Comparison of ENCODE assay signal across 9 mouse cellular contexts in genomic region chr2:124612727-124613510, GRCm38 (mm10).
DNase-seq lines count a peak whose midpoint lies in the region; ATAC-seq and TF ChIP-seq lines count a peak whose summit lies in the region.
"Had no signal": no experiment of that assay in that cellular context is flagged by ENCODE, and none has a peak within 500 bp of the region (broad histone marks: within the 10 kb centered on the region; RNA-seq: fewer than 3 reads in every experiment).

No protein-coding gene starts in this region.

- 54% methylated on average over 10 of the region's 10 CpGs for WGBS in heart, embryonic 14.5 days
- 61% methylated on average over 10 of the region's 10 CpGs for WGBS in embryonic facial prominence, embryonic 15.5 days
- 48% methylated on average over 10 of the region's 10 CpGs for WGBS in intestine, embryonic 15.5 days
- WGBS in midbrain, postnatal 0 days: 37% methylated on average over 10 of the region's 10 CpGs

- no peak for DNase-seq in heart, adult 9 months (ENCODE audit: low spot score in 2 of 2)
- no peak for DNase-seq in midbrain, postnatal 0 days (ENCODE audit: low spot score)
- no peak for DNase-seq in left cerebral cortex, adult 9 months (ENCODE audit: low spot score in 2 of 2)
- DNase-seq in left cerebral cortex, postnatal 10 days (ENCODE audit: extremely low spot score in 1 of 2, low spot score in 2 of 2): no peak
- no peak for DNase-seq in thymus, postnatal 10 days (ENCODE audit: low spot score in 2 of 2)
- DNase-seq: thymus, adult 18-20 months had no signal

- no peak for TF ChIP-seq CTCF in midbrain, postnatal 0 days (IDR thresholded peaks at IDR 0.05)

- peak overlapping the region; percentile 48 to 90 for H3K4me3 ChIP-seq in heart, embryonic 14.5 days (ENCODE audit: control insufficient read depth in 1 of 2, insufficient read depth in 1 of 2, low read depth in 1 of 2, low read length in 2 of 2)
- peak overlapping the region; percentile 81 for H3K4me3 ChIP-seq in embryonic facial prominence, embryonic 15.5 days (replicated peaks)
- H3K4me3 ChIP-seq in intestine, embryonic 15.5 days (replicated peaks): peak overlapping the region; percentile 90
- H3K4me3 ChIP-seq in midbrain, postnatal 0 days (ENCODE audit: low read depth, low read length): peak overlapping the region; percentile 65

- intact Hi-C loops in left cerebral cortex, postnatal 10 days (cut with DNase I): loop anchor here (5.0 kb wide), 4 partner anchors 44 to 511 kb away; no protein-coding TSS in a partner anchor

- peak overlapping the region; percentile 52 to 98; a peak in 3 of 4 replicates for H3K27ac ChIP-seq in heart, embryonic 14.5 days (replicated peaks in 1 of 2; ENCODE audit: control insufficient read depth in 1 of 2, insufficient read depth in 1 of 2, low read depth in 2 of 2, low read length in 2 of 2)
- no peak overlapping the region for H3K27ac ChIP-seq in embryonic facial prominence, embryonic 15.5 days (replicated peaks)
- H3K27ac ChIP-seq in intestine, embryonic 15.5 days: no peak overlapping the region
- H3K27ac ChIP-seq in midbrain, postnatal 0 days (ENCODE audit: low read depth, low read length): no peak overlapping the region

- no peaks in the 10 kb centered on the region for H3K9me3 ChIP-seq in heart, embryonic 14.5 days (ENCODE audit: control insufficient read depth, low read length)
- no peaks in the 10 kb centered on the region for H3K9me3 ChIP-seq in embryonic facial prominence, embryonic 15.5 days (replicated peaks)
- H3K9me3 ChIP-seq in intestine, embryonic 15.5 days: no peaks in the 10 kb centered on the region
- H3K9me3 ChIP-seq in midbrain, postnatal 0 days (ENCODE audit: low read length): no peaks in the 10 kb centered on the region

- H3K9ac ChIP-seq in heart, embryonic 14.5 days (ENCODE audit: low read length): peak overlapping the region; percentile 96
- no peak overlapping the region for H3K9ac ChIP-seq in embryonic facial prominence, embryonic 15.5 days
- H3K9ac ChIP-seq in intestine, embryonic 15.5 days: peak overlapping the region; percentile 18; the same call in 1 of the 2 replicates
- no peak overlapping the region for H3K9ac ChIP-seq in midbrain, postnatal 0 days (replicated peaks; ENCODE audit: low read length, poor library complexity, severe bottlenecking)

- H3K4me1 ChIP-seq in heart, embryonic 14.5 days (ENCODE audit: control insufficient read depth in 2 of 2, insufficient read depth in 2 of 2, low read length in 2 of 2): peaks cover 36 to 72% of the 10 kb centered on the region in 2 experiments
- peaks cover 24% of the 10 kb centered on the region for H3K4me1 ChIP-seq in embryonic facial prominence, embryonic 15.5 days
- H3K4me1 ChIP-seq in intestine, embryonic 15.5 days (replicated peaks): peaks cover 29% of the 10 kb centered on the region
- H3K4me1 ChIP-seq in midbrain, postnatal 0 days (ENCODE audit: insufficient read depth, low read length): peaks cover 3% of the 10 kb centered on the region; the same call in 1 of the 2 replicates

- no peak for ATAC-seq in heart, embryonic 14.5 days (ENCODE audit: insufficient number of reproducible peaks, insufficient read depth, low FRiP score, low read depth)
- no peak for ATAC-seq in embryonic facial prominence, embryonic 15.5 days (ENCODE audit: insufficient number of reproducible peaks, low FRiP score, low TSS enrichment, low read depth)
- ATAC-seq in intestine, embryonic 15.5 days: no peak
- no peak for ATAC-seq in midbrain, postnatal 0 days (ENCODE audit: low FRiP score)

- H3K4me2 ChIP-seq in heart, embryonic 14.5 days (ENCODE audit: low read length): peak overlapping the region; percentile 72
- peak overlapping the region; percentile 82 for H3K4me2 ChIP-seq in embryonic facial prominence, embryonic 15.5 days (replicated peaks)
- peak overlapping the region; percentile 81 for H3K4me2 ChIP-seq in intestine, embryonic 15.5 days (replicated peaks)
- H3K4me2 ChIP-seq in midbrain, postnatal 0 days (ENCODE audit: low read depth, low read length, poor library complexity, severe bottlenecking): peak overlapping the region; percentile 93

- H3K27me3 ChIP-seq in heart, embryonic 14.5 days (ENCODE audit: control insufficient read depth, insufficient read depth, low read length): no peaks in the 10 kb centered on the region
- no peaks in the 10 kb centered on the region for H3K27me3 ChIP-seq in embryonic facial prominence, embryonic 15.5 days
- H3K27me3 ChIP-seq in intestine, embryonic 15.5 days (replicated peaks): no peaks in the 10 kb centered on the region
- no peaks in the 10 kb centered on the region for H3K27me3 ChIP-seq in midbrain, postnatal 0 days (ENCODE audit: insufficient read depth, low read length)

- H3K36me3 ChIP-seq in heart, embryonic 14.5 days (ENCODE audit: control insufficient read depth, insufficient read depth, low read length): 0 out of 2 replicates have a peak, but pooled peaks cover 9% of the 10 kb centered on the region
- H3K36me3 ChIP-seq in embryonic facial prominence, embryonic 15.5 days: no peaks in the 10 kb centered on the region
- H3K36me3 ChIP-seq in intestine, embryonic 15.5 days: no peaks in the 10 kb centered on the region
- no peaks in the 10 kb centered on the region for H3K36me3 ChIP-seq in midbrain, postnatal 0 days (ENCODE audit: insufficient read depth, low read length)

Comparison
In these comparisons a context has a peak if more than half of its experiments do, and no peak if none do; other contexts are left out.
1. H3K27ac ChIP-seq: peak in heart, embryonic 14.5 days (2 of 2); none in embryonic facial prominence, embryonic 15.5 days (single experiment), intestine, embryonic 15.5 days (single experiment) and midbrain, postnatal 0 days (single experiment).
2. H3K9ac ChIP-seq: peak in heart, embryonic 14.5 days (single experiment) and intestine, embryonic 15.5 days (single experiment); none in embryonic facial prominence, embryonic 15.5 days (single experiment) and midbrain, postnatal 0 days (single experiment).
3. Peak in every context shown above with its lines, with median percentiles within 50 percentile points of each other: H3K4me2 ChIP-seq and H3K4me3 ChIP-seq.